Mouse (Mus musculus) lung, adult 10 weeks (tissue): ENCODE data around the gene Chid1. TPM values are rescaled to one million over a fixed set of nuclear protein-coding genes. Genes with fewer than 3 reads are reported as not detected.

ENCODE experiments used
- polyA plus RNA-seq: library from polyadenylated mRNA; stranded (reverse); fragments of 350-450 nt; fragmentation: Illumina TruSeq; extraction: RNeasy Lipid Tissue Mini Kit (QIAGEN cat#74804); gene quantifications from one replicate; pipeline ENCODE4 v1.2.3, GENCODE M21; 2014; ENCODE audit warnings: low read depth, low replicate concordance; ENCODE audit not compliant: insufficient read depth

Chid1 gene
- polyA plus RNA-seq, result 17.6 TPM

DNA sequence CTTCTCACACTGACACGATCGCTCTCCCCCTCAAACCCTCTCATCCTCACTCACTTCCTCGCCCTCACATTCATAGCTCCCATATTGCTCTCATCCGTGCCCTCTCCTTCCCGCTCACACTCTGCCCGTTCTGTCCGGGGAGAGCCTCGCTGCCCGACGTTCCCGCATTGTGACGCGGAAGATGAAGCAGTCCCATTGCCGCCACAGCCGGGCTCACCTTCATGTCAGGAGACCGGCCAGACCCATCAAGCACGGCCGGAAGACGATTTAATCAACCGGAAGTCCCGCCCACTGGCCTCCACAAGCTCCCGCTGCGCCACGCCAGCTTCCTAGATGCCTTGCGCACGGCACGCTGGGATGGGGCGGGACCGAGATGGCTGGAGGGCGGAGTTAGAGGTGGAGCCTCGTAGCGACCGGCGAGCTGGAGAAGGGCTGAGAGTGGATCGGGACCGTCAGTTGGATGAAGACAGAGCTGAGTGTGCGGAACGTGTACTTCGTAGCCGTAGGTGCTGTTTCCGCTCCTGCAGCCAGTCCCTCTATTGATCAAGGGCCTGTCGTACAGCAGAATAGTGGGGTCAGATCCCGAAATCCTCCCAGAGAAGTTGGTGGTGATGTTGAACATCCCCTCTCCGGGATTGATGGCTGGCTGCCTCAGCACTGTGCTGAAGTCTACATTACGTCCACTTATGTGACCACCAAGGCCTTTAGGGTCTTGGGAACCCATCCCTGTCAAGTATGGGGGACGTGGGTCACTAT, at the start of gene Chid1:
Gene Chid1 (minus strand): TSS at position 302 of the 756 bp plus-strand sequence.

DNA sequence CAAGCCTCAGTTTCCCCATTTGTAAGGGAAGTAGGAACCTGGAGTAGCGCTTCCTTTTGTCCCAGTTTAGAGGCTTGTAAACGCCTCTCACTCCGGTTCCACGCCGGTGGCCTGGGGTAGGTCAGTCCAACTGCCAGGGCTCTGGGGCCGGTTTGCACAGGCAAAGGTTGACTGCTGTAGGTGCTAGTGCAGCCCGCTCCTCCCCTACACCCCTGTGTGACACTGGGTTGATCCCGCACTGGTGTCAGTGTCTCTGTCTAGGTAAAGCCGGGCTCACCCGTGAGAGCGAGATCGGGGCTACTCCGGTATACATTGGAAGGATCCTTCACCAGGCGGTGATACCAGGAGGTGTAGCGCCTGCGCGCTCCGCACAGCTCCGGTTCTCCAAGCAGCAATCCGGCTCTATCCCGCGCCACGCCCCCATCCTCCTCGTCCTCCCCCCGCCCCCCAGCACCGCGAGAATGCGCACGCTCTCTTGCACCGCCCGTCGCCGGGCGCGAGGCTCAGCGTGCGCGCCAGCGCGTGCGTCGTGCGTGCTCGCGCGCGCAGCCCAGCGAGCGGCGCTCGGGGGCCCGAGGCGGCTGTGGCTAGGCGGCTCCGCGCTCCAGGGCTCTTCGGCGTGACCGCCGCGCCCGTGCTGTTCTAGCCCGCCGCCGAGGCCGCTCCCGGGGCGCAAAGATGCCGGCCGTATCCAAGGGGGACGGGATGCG, 22.2 kb upstream of the Chid1 start, which contains the start of gene Ap2a2:
Gene Ap2a2 (plus strand): TSS at position 492 of the 710 bp plus-strand sequence.

DNA sequence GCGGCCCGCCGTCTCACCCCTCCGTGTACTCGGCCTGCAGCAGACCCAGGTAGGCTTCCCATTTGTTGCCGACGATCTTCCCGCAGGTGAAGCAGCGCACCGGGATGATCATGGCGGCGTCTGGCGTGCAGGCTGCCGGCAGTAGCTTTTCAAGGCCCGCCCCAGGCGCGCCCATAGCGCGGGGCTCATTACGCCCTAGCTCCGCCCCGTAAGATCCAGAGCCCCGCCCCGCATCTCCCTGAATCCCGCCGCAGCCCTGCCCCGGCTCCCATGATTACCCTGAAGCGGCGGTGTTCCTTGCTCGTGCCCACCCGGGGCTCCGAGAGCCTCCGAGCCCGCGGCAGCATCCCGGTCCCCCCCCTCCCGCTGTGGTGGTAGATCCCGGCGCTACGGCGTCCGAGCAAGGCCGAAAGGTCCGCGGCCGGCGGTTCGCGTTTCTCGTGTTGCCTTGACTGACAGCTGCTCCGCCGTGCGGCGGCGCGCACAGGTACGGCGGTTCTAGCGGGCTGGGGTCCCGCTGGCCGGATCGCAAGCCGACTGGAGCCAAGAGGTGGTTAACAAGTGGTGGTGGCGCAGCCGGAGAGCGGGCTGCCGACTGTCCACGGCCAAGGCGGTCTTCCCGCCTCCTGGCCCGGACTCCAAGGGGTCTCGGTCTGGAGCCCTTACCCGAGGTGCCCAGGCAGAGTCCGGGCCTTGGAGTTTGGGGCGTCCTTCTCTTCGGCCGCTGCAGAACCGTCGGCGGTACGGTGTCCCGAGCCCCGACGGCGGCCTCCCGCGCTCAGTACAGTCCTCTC, 64.4 kb downstream of the Chid1 start, which contains the start of the genes Polr2l and Tspan4:
Gene Polr2l (minus strand): TSS at position 122 of the 794 bp plus-strand sequence.
Gene Tspan4 (plus strand): TSS at position 230 of the 794 bp plus-strand sequence.

DNA sequence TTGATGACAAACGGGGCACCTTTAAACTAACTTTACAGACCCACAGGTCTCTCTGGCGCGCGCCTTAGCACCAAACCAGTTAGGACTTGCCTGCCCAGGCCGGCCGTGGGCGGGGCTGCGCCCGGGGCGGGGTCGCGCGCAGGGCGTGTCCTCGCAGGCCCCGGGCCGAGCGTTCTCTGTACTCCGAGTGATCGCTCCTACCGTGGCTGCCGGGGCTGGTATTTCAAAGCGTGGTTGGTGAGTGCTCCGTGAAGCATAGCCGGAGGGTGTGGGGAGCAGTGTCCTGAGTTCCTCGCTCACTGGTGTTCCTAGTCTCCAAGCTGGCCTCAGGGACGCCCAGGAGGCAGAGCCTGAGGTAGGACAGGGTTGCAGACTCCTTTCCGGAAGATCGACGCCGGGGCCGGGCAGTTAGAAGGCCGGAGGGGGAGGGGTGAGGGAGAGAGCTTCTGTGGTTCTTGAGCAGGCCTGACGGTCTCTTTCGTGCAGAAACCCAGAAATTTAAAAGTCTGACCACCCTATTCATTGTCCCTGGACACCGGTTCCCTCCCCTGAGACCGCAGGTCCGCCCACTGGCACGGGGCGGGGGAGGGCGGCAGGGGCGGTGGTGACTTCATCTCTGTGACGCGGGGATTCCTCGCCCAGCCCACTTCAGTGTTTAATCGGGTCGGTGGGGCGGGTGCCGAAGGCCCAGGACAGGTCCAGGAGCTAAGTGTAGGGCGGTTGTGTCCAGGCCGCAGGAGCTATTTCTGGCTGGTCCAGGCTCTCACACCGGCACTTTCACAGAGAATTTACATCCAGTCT, 72.2 kb downstream of the Chid1 start, which contains the start of gene Cd151:
Gene Cd151 (plus strand): TSS at position 163 of the 801 bp plus-strand sequence.

DNA sequence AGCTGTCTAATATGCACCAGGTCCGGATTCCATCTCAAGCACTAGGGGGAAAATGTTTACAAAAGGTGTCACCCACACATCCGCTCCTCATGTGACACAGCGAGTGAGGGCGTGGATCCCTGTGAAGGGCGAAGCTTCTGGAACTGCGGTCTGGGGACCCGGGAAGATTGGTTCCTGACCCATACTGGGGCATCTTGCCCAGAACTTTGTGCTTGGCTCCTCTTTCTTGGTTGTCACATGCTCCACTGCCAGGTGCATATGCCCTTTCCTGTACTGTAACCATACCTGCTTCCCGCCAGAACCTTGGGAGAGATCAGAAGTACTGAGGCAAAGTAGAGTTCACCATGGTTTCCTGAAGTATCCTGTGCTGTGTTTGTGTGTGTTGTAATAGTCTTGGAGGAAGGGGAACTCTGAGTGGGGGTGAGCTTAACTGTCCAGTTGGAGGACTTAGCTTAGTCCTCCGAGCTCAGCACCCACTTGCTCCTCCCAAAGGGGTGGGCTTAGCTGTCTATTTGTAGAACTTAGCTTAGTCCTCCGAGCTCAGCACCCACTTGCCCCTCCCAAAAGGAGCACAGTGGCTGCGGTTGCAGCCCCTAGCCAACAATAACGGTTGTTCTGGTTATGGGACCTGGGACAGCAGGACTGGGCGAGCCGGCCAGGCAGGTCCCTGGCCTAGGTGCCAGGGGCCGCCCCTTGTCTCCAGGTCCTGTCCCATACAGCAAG, 79.1 kb downstream of the Chid1 start, which contains the start of gene Cracr2b:
Gene Cracr2b (plus strand): TSS at position 704 of the 723 bp plus-strand sequence.

DNA sequence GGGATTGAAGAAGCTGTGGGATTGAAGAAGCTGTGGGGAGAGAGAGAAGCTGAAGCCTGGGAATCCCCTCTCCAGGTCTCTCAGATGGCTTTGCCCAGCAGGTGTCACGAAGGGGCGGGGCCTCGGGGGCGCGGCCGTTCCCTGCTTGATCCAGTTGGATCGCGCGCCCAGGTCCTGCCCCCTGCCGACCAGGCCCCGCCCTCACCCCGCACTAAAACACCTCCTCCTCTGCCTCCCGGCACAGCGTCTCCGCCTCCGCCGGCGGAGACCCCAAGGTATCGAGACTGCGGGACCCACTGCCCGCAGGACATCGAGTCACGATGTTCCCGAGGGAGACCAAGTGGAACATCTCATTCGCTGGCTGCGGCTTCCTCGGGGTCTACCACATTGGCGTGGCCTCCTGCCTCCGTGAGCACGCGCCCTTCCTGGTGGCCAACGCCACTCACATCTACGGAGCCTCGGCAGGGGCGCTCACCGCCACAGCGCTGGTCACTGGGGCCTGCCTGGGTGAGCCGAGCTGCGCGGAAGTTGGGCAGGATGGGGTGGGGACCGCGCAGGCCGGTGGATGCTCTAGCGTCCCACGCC, 84.6 kb downstream of the Chid1 start, which contains the start of gene Pnpla2:
Gene Pnpla2 (plus strand): TSS at position 232 of the 585 bp plus-strand sequence.

DNA sequence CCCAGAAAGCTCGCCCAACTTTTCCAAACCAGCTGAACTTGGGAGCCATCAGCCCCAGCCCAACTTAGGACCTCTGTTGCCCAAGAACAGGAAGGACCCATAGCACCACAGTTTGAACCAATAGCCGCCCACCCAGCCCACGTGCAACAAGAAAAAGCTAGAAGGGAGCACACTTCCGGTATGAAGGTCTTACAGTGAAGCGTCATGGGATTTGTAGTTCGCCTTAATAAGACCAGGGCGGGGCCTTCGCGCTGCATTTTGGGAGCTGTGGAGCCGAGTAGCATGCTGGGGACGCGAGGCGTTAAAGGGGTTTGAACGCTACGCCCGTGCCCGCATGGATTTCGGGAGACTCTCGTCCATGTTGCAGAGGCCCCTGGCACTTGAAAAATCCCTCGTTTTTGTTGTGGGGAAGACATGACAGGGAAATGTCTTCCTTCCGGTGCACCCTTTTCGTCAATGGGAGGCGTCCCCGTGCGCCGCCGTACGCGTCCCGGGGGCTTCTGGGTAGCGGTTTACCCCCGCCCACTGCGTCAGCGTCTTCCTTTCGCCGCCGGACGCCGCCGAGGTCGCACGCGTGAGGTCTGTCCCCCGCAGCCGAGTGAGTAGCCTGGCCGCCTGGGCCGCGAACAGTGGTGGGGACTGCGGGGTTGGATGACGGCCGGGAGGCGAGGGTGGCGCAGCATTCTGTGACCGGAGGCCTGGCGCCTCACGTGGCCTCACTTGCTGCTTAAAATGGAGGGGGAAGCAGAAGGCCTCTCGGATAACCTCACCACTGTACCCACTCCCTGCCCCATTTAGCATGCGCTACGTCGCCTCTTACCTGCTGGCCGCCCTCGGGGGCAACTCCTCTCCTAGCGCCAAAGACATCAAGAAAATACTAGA, 92.3 kb downstream of the Chid1 start, which contains the start of gene Rplp2:
Gene Rplp2 (plus strand): TSS at position 261 of the 882 bp plus-strand sequence.

DNA sequence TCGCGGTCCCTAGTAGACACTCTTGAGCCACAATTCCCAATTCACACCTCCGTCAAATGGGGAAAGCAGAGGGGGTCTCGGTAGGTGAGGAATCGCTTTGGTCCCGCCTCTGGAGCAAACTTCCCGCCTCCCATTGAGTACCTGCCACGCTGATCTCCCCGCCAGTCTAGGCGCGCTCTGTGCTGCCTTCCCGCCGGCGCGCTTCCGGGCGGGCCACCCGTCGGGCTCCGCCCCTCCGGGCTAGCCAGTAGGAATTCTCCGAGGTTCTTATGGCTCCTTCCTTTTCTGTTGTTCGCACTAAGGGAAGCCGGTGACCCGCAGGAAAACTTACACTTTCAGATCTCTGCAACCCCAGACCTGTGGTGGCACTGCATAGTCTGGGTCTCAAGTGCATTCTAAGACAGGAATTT, 95.8 kb downstream of the Chid1 start, which contains the start of gene Pidd1:
Gene Pidd1 (minus strand): TSS at position 198 of the 410 bp plus-strand sequence.

Other genes starting within 250 kb of the Chid1 start
- not detected for gene Drd4, start 247.9 kb downstream of the Chid1 start, polyA plus RNA-seq
- gene Deaf1, start 212.2 kb downstream of the Chid1 start, polyA plus RNA-seq, result 20.4 TPM
- 25.4 TPM for gene Tmem80, start 212.1 kb downstream of the Chid1 start, polyA plus RNA-seq
- gene Eps8l2, start 201.0 kb downstream of the Chid1 start, polyA plus RNA-seq, result 30.4 TPM
- gene Taldo1, start 147.7 kb downstream of the Chid1 start, polyA plus RNA-seq, result 203 TPM
- gene Gatd1, start 125.7 kb downstream of the Chid1 start, polyA plus RNA-seq, result 24.6 TPM
- gene Cend1, start 110.4 kb downstream of the Chid1 start, polyA plus RNA-seq, result 0.50 TPM
- gene Slc25a22, start 102.0 kb downstream of the Chid1 start, polyA plus RNA-seq, result 12.9 TPM
- gene Pidd1, start 95.8 kb downstream of the Chid1 start, polyA plus RNA-seq, result 0.81 TPM
- 1,656 TPM for gene Rplp2, start 92.5 kb downstream of the Chid1 start, polyA plus RNA-seq
- 109 TPM for gene Pnpla2, start 84.7 kb downstream of the Chid1 start, polyA plus RNA-seq
- 126 TPM for gene Cracr2b, start 78.8 kb downstream of the Chid1 start, polyA plus RNA-seq
- 213 TPM for gene Cd151, start 72.5 kb downstream of the Chid1 start, polyA plus RNA-seq
- gene Polr2l, start 64.7 kb downstream of the Chid1 start, polyA plus RNA-seq, result 44.0 TPM
- 42.4 TPM for gene Tspan4, start 64.6 kb downstream of the Chid1 start, polyA plus RNA-seq
- gene Ap2a2, start 22.3 kb upstream of the Chid1 start, polyA plus RNA-seq, result 28.1 TPM
- not detected for gene Muc6, start 115.5 kb upstream of the Chid1 start, polyA plus RNA-seq
- gene Muc2, start 150.5 kb upstream of the Chid1 start, polyA plus RNA-seq, result 0.23 TPM
- gene Muc5ac, start 249.1 kb upstream of the Chid1 start, polyA plus RNA-seq, result 0.19 TPM